Mouse (Mus musculus): ENCODE results near the gene Ilkap.

The Ilkap gene

GRCm38 (mm10) chr1:91356105-91356504 lies 42.5 kb downstream of the Ilkap start:
- no peak for DNase-seq (ENCODE audit: low spot score)

GRCm38 (mm10) chr1:91352277-91352676 lies 46.3 kb downstream of the Ilkap start:
- no peak for DNase-seq (ENCODE audit: low spot score)

DNA sequence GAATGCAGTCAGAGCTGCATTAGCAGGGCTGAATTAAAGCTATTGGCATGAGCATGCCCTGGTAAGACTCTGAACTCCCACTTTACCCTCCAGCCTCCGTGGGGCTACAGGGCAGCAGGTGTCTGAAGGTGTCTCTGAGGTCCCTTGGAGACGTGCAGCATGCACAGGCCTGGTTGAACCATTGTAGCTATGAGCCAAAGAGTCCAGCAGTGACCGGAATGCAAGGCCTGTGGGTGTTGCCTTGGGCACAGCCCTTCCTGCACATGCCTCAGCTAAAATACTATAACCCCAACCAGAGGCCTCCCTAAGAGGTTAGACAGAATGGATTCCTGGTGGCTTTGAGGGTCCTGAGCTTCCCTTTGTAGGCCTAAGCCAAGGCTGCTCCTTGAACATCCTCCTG lies 47.4 kb downstream of the Ilkap start:
- no peak for DNase-seq (ENCODE audit: low spot score)

DNA sequence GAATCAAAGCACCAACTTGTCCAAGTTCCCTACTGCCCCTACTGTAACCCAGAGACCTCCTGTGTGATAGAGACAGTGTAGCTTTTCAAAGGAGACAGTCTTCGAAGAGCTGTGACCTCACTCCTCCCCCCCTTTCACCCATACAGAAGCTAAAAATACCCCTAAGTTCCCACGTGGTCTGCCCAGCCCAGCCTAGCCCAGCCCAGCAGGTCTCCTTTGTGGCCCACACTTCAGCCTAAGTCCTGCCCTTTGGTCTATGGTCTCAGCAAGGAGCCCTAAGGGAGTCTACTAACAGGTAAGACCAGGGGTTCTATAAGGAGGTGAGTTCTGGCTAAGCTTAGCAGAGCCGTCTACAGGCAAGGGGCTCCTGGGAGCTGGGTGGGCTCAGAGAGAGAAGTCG lies 47.8 kb downstream of the Ilkap start, which contains the start of gene Klhl30:
Gene Klhl30 (plus strand): TSS at position 176 of the 400 bp plus-strand sequence.
- DNase-seq (ENCODE audit: low spot score) = no peak

GRCm38 (mm10) chr1:91346892-91347291 lies 51.7 kb downstream of the Ilkap start:
- no peak for DNase-seq (ENCODE audit: low spot score)

GRCm38 (mm10) chr1:91344921-91345685 lies 53.5 kb downstream of the Ilkap start:
- no peak for DNase-seq (ENCODE audit: low spot score)

DNA sequence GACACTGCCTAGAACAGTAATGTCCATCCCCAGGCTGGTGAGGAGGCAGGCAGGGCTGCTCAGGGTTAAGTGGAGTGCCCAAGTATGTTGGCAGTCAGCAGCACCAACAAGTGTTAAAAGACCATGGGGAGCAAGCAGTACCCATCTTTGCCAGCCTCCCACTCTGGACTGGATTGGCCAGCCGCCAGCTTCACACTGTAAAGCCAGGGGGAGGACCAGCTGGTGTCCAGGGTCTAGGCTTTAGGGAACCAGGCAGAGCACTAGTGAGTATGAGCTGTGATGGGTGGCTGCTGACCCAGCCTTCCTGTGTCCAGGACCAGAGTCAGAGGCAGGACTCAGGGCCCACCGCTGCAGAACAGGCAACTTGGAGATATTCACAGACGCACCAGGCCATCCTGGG lies 54.6 kb downstream of the Ilkap start:
- DNase-seq (ENCODE audit: low spot score) = no peak

- no peak for DNase-seq (ENCODE audit: low spot score)
These were observed 61.3 kb downstream of the Ilkap start for GRCm38 (mm10) chr1:91337355-91337754.

- DNase-seq (ENCODE audit: low spot score) = no peak
These were observed 65.0 kb downstream of the Ilkap start for GRCm38 (mm10) chr1:91333582-91333981.

GRCm38 (mm10) chr1:91332102-91332501 lies 66.5 kb downstream of the Ilkap start:
- DNase-seq (ENCODE audit: low spot score) = no peak

DNA sequence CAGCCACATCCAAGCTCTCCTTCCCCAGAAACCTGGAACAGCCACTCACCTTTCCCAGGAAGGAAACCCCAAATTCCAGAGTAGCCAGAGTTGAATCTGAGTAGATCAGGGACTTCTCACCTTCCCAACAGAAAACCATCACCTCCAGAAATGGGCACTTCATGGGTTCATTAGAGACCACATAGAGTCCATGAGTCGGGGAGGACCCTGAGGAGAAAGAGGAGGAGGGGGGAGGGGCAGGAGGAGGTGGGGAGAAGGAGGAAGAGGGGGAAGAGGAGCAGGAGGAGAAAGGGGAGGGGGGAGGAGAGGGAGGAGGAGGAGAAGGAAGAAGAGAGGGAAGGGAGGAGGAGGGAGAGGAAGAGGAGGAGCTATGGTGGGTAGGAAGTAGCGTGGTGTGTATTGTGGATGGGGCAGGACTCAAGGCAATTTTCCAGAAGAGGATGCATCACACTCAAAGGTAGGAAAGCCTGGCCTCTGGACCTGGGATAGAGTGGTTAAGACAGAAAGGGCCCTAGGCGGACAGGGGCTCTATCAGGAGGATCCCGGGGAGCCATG lies 73.0 kb downstream of the Ilkap start:
- DNase-seq (ENCODE audit: low spot score) = no peak

- no peak for DNase-seq (ENCODE audit: low spot score)
These were observed 74.0 kb downstream of the Ilkap start for GRCm38 (mm10) chr1:91324646-91325045.

All from left cerebral cortex, adult 11 months (tissue).